Mouse (Mus musculus): ENCODE measurements around the gene Tlr9. TPM values are rescaled to one million over a fixed set of nuclear protein-coding genes. Genes with fewer than 3 reads are reported as not detected.
A peak's percentile ranks its signal among the peaks of the same experiment; 100 is the strongest.

The Tlr9 gene
- polyA plus RNA-seq, 1 experiment from 2014 or later, result 0.09 TPM

DNA sequence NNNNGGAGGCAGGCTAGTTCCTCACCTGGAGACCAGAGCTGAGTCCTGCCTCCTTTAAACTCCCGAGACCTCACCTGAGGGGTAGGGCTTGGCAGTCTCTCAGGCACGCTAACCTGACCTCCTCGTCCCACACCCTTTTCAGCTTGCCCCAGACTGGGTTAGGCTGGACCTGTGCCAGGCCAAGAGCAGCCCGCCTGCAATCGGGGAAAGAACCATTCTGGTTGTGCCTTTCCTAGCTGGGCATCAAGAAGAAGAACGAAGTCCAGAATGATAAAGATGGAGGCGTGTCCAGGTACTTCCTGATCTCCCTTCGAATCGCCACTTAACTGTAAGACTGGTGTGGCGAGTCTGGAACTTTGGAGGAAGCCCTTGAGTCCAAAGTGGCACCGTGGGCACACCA lies 27.2 kb downstream of the Tlr9 start:
- Histone ChIP-seq H3K4me3 (replicated peaks; ENCODE audit: low read length) (no peak overlapping the region), H3K9me3 (replicated peaks; ENCODE audit: control insufficient read depth, low read length) (no peaks in the 10 kb centered on the region), H3K9ac (ENCODE audit: low read length) (peak overlapping the region; percentile 9; the same call in 1 of the 2 replicates), H3K36me3 (ENCODE audit: control insufficient read depth, insufficient read depth, low read length) (no peaks in the 10 kb centered on the region), H3K27me3 (ENCODE audit: control insufficient read depth, insufficient read depth, low read length) (no peaks in the 10 kb centered on the region), H3K27ac (ENCODE audit: low read length) (peak overlapping the region; percentile 90), H3K4me1 (ENCODE audit: control insufficient read depth, insufficient read depth, low read length) (peaks cover 33% of the 10 kb centered on the region), H3K4me2 (ENCODE audit: low read depth, low read length) (no peak overlapping the region)
- ATAC-seq (ENCODE audit: insufficient read depth, low FRiP score), result peak; percentile 47; the same call in 1 of the 2 replicates
- WGBS, result 64% methylated on average over 11 of the region's 11 CpGs

DNA sequence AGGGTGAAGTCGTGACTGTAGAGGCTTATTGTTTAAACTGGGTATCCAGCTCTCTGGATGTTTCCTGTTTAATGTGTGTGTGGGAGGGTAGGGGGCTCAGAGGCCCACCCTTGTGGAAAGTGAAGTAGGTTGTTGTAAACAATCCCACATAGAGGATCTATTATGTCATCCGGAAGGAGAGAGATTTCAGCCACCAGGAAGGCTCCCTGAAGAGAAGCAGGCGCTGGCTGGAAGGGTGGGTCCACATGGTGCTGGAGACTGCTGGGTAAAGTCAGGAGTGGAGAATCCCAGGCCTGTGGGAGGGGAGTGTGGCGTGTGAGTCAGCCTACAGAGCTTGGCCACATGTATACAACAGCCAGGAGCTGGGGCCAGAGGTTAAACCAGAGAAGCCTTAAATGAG lies 27.8 kb downstream of the Tlr9 start:
- Histone ChIP-seq H3K4me2 (ENCODE audit: low read depth, low read length) (no peak overlapping the region), H3K4me3 (replicated peaks; ENCODE audit: low read length) (no peak overlapping the region), H3K36me3 (ENCODE audit: control insufficient read depth, insufficient read depth, low read length) (no peaks in the 10 kb centered on the region), H3K27ac (ENCODE audit: low read length) (peak overlapping the region; percentile 90), H3K9me3 (replicated peaks; ENCODE audit: control insufficient read depth, low read length) (no peaks in the 10 kb centered on the region), H3K9ac (ENCODE audit: low read length) (peak overlapping the region; percentile 1; the same call in 1 of the 2 replicates), H3K27me3 (ENCODE audit: control insufficient read depth, insufficient read depth, low read length) (no peaks in the 10 kb centered on the region), H3K4me1 (ENCODE audit: control insufficient read depth, insufficient read depth, low read length) (peaks cover 33% of the 10 kb centered on the region)
- 15% methylated on average over 4 of the region's 4 CpGs for WGBS
- peak; percentile 84 for ATAC-seq (ENCODE audit: insufficient read depth, low FRiP score)

DNA sequence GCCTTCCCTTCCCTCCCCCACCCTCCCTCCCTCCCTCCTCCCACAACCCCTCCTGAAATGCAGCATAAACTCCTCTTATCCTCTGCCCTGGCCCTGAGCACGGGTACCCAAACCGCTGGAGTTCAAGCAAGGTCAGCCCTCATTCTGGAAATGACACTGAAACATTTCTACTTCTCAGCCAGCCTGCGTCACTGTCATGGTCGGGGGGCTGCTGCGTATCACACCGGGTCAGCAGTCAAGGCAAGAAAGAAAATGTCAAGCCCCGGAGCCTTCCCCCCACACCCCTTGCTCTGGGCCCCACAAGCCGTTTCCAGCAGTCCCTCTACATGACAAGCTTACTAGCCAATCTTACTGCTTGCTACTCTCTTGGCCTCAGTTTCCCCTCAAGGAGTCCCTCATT lies 28.7 kb downstream of the Tlr9 start:
- no peak overlapping the region for H3K4me3 ChIP-seq (replicated peaks; ENCODE audit: low read length)
- H3K36me3 ChIP-seq (ENCODE audit: control insufficient read depth, insufficient read depth, low read length), result no peaks in the 10 kb centered on the region
- H3K27me3 ChIP-seq (ENCODE audit: control insufficient read depth, insufficient read depth, low read length), result no peaks in the 10 kb centered on the region
- H3K4me1 ChIP-seq (ENCODE audit: control insufficient read depth, insufficient read depth, low read length), result peaks cover 32% of the 10 kb centered on the region
- no peak overlapping the region; the same call in 1 of the 2 replicates for H3K9ac ChIP-seq (ENCODE audit: low read length)
- no peak for ATAC-seq (ENCODE audit: insufficient read depth, low FRiP score)
- no peak overlapping the region for H3K4me2 ChIP-seq (ENCODE audit: low read depth, low read length)
- no peaks in the 10 kb centered on the region for H3K9me3 ChIP-seq (replicated peaks; ENCODE audit: control insufficient read depth, low read length)
- 47% methylated on average over 8 of the region's 8 CpGs for WGBS
- H3K27ac ChIP-seq (ENCODE audit: low read length), result no peak overlapping the region

DNA sequence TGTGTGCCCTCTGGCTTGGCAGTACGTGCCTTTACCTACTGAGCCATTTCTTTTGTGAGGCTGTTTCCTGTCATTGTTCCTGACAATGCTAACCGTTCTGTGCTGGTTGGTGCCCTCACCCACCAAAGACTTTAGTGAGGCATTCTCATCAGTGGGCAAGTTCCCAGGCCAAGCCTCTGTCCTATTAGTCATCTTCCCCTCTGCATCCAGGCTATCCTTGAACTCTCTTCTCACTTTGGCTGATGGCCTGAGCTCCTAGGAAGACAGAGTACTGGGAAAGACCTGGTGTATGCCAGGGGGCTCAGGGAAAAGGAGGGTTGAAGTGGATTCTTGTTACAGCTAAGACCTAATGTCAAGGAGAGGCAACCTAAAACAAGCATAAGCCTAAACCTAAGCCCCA lies 31.6 kb downstream of the Tlr9 start:
- H3K4me1 ChIP-seq (ENCODE audit: control insufficient read depth, insufficient read depth, low read length), result peaks cover 13% of the 10 kb centered on the region
- no peak for ATAC-seq (ENCODE audit: insufficient read depth, low FRiP score)
- 84% methylated on average over 2 of the region's 2 CpGs for WGBS
- H3K27me3 ChIP-seq (ENCODE audit: control insufficient read depth, insufficient read depth, low read length), result no peaks in the 10 kb centered on the region
- no peak overlapping the region for H3K4me2 ChIP-seq (ENCODE audit: low read depth, low read length)
- no peak overlapping the region for H3K4me3 ChIP-seq (replicated peaks; ENCODE audit: low read length)
- no peak overlapping the region for H3K9ac ChIP-seq (ENCODE audit: low read length)
- no peaks in the 10 kb centered on the region for H3K36me3 ChIP-seq (ENCODE audit: control insufficient read depth, insufficient read depth, low read length)
- no peaks in the 10 kb centered on the region for H3K9me3 ChIP-seq (replicated peaks; ENCODE audit: control insufficient read depth, low read length)
- H3K27ac ChIP-seq (ENCODE audit: low read length), result no peak overlapping the region

DNA sequence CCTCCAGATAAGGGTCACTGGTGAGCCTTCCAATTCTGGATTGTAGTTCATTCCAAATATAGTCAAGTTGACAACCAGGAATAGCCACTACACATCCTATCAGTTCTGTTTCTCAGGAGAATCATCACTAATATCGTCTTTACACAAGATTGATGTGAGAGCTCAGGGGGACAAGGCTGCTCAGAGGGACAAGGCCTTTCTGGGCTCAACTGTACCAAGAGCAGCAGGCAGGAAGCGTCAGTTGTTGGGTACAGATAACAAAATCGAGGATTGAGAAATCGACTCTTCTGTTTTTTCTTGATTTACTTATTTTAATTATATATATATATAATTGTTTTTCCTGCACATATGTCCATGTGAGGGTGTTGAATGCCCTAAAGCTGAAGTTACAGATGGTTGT lies 36.0 kb downstream of the Tlr9 start:
- Histone ChIP-seq H3K27me3 (ENCODE audit: control insufficient read depth, insufficient read depth, low read length) (no peaks in the 10 kb centered on the region), H3K36me3 (ENCODE audit: control insufficient read depth, insufficient read depth, low read length) (no peaks in the 10 kb centered on the region), H3K27ac (ENCODE audit: low read length) (no peak overlapping the region), H3K4me2 (ENCODE audit: low read depth, low read length) (no peak overlapping the region), H3K4me3 (replicated peaks; ENCODE audit: low read length) (no peak overlapping the region), H3K9ac (ENCODE audit: low read length) (no peak overlapping the region), H3K4me1 (ENCODE audit: control insufficient read depth, insufficient read depth, low read length) (no peaks in the 10 kb centered on the region), H3K9me3 (replicated peaks; ENCODE audit: control insufficient read depth, low read length) (no peaks in the 10 kb centered on the region)
- no peak for ATAC-seq (ENCODE audit: insufficient read depth, low FRiP score)
- whole genome bisulfite sequencing, result 85% methylated on average over 4 of the region's 4 CpGs

DNA sequence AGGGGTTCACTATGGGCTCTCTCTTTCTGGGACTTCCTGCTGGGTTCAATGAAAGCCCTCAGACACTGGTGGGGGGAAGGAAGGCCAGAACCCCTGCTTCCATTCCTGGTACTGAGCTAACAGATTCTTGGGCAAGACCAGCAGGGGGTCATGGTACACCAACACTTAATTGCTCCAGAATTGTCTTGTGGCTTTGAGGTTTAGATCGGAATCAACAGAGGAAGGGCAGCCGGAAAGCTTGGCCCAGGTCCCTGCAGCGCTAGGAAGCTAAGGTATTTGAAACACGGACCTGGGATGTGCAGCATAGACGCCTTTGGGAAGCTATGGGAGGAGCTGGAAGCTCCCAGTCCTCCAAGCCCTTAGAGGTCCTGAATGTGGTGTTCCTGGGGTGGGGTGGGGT lies 36.6 kb downstream of the Tlr9 start:
- Histone ChIP-seq H3K9ac (ENCODE audit: low read length) (no peak overlapping the region), H3K36me3 (ENCODE audit: control insufficient read depth, insufficient read depth, low read length) (no peaks in the 10 kb centered on the region), H3K27me3 (ENCODE audit: control insufficient read depth, insufficient read depth, low read length) (no peaks in the 10 kb centered on the region), H3K4me3 (replicated peaks; ENCODE audit: low read length) (no peak overlapping the region), H3K9me3 (replicated peaks; ENCODE audit: control insufficient read depth, low read length) (no peaks in the 10 kb centered on the region), H3K27ac (ENCODE audit: low read length) (no peak overlapping the region), H3K4me2 (ENCODE audit: low read depth, low read length) (no peak overlapping the region), H3K4me1 (ENCODE audit: control insufficient read depth, insufficient read depth, low read length) (no peaks in the 10 kb centered on the region)
- WGBS, result 73% methylated on average over 5 of the region's 5 CpGs
- ATAC-seq (ENCODE audit: insufficient read depth, low FRiP score), result no peak

DNA sequence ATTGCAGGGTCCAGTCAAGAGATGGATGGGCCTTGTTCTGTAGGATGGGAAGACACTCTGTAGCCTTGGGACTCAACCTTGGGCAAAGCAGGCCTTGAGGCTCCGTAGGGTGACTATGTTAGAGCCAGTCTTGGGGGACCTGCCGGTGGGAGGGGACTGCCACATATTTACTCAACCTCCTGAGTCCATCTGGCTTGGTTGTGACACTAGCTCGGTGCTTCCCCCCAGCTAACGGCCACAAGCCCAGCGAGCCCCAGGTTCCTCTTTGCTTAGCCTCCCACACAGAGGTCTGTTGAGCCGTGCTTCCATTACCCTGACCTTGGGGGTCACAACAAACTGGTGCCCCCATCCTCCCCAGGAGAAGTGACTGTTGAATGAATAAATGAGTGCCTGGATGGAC lies 38.7 kb downstream of the Tlr9 start:
- peaks cover 2% of the 10 kb centered on the region; the same call in 1 of the 2 replicates for H3K4me1 ChIP-seq (ENCODE audit: control insufficient read depth, insufficient read depth, low read length)
- H3K27me3 ChIP-seq (ENCODE audit: control insufficient read depth, insufficient read depth, low read length), result no peaks in the 10 kb centered on the region
- H3K9me3 ChIP-seq (replicated peaks; ENCODE audit: control insufficient read depth, low read length), result no peaks in the 10 kb centered on the region
- WGBS, result 71% methylated on average over 6 of the region's 6 CpGs
- no peak overlapping the region for H3K4me2 ChIP-seq (ENCODE audit: low read depth, low read length)
- ATAC-seq (ENCODE audit: insufficient read depth, low FRiP score), result no peak
- no peak overlapping the region for H3K27ac ChIP-seq (ENCODE audit: low read length)
- H3K36me3 ChIP-seq (ENCODE audit: control insufficient read depth, insufficient read depth, low read length), result no peaks in the 10 kb centered on the region
- no peak overlapping the region for H3K4me3 ChIP-seq (replicated peaks; ENCODE audit: low read length)
- no peak overlapping the region for H3K9ac ChIP-seq (ENCODE audit: low read length)

DNA sequence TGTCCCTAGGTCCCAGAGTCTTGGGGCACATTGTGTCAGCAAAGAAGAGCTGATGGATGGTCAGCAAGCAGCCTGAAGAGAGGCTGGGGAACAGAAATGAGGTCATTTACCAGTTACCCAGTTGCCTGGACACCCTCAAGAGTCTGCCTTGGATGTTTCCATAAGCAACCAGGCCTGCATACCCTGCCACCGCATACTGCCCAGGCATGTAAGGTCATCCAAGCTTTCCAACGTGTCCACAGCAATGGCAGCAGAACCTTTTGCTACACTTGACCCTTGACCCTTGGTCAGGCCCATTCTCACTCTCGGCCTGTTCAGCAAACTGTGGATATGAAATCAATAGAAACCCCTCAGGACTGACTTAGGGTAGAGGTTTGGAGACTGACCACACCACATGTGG lies 39.1 kb downstream of the Tlr9 start:
- H3K27ac ChIP-seq (ENCODE audit: low read length), result no peak overlapping the region
- H3K4me3 ChIP-seq (replicated peaks; ENCODE audit: low read length), result no peak overlapping the region
- H3K4me1 ChIP-seq (ENCODE audit: control insufficient read depth, insufficient read depth, low read length), result peaks cover 2% of the 10 kb centered on the region; the same call in 1 of the 2 replicates
- no peaks in the 10 kb centered on the region for H3K9me3 ChIP-seq (replicated peaks; ENCODE audit: control insufficient read depth, low read length)
- H3K9ac ChIP-seq (ENCODE audit: low read length), result no peak overlapping the region
- 76% methylated on average over 3 of the region's 3 CpGs for WGBS
- no peak overlapping the region for H3K4me2 ChIP-seq (ENCODE audit: low read depth, low read length)
- no peaks in the 10 kb centered on the region for H3K27me3 ChIP-seq (ENCODE audit: control insufficient read depth, insufficient read depth, low read length)
- H3K36me3 ChIP-seq (ENCODE audit: control insufficient read depth, insufficient read depth, low read length), result no peaks in the 10 kb centered on the region
- ATAC-seq (ENCODE audit: insufficient read depth, low FRiP score), result no peak

DNA sequence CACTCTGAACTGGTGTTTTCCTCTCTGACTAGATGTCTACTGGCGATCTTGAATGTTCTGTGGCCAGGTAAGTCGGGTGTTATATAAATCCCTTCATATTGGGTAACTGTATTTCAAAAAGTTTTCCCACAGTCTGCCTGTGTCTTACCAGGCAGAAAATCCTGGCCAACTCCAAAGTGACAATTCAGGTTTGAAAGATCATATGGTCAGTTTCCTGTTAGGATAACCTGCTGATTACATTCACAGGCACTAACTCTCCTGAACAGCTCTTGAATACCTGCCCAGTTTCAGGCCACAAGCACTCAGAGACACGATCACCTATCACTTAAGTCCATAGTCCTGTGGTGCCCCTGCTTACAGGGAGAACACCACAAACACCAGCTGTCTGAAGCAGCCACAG lies 39.7 kb downstream of the Tlr9 start:
- Histone ChIP-seq H3K9me3 (replicated peaks; ENCODE audit: control insufficient read depth, low read length) (no peaks in the 10 kb centered on the region), H3K36me3 (ENCODE audit: control insufficient read depth, insufficient read depth, low read length) (no peaks in the 10 kb centered on the region), H3K9ac (ENCODE audit: low read length) (no peak overlapping the region), H3K4me2 (ENCODE audit: low read depth, low read length) (no peak overlapping the region), H3K27ac (ENCODE audit: low read length) (no peak overlapping the region), H3K4me3 (replicated peaks; ENCODE audit: low read length) (no peak overlapping the region), H3K27me3 (ENCODE audit: control insufficient read depth, insufficient read depth, low read length) (no peaks in the 10 kb centered on the region), H3K4me1 (ENCODE audit: control insufficient read depth, insufficient read depth, low read length) (peaks cover 2% of the 10 kb centered on the region; the same call in 1 of the 2 replicates)
- ATAC-seq (ENCODE audit: insufficient read depth, low FRiP score), result no peak
- 76% methylated on average over 3 of the region's 3 CpGs for WGBS
